Mouse (Mus musculus): Measurements from ENCODE around the gene Mmp24.

The Mmp24 gene

DNA sequence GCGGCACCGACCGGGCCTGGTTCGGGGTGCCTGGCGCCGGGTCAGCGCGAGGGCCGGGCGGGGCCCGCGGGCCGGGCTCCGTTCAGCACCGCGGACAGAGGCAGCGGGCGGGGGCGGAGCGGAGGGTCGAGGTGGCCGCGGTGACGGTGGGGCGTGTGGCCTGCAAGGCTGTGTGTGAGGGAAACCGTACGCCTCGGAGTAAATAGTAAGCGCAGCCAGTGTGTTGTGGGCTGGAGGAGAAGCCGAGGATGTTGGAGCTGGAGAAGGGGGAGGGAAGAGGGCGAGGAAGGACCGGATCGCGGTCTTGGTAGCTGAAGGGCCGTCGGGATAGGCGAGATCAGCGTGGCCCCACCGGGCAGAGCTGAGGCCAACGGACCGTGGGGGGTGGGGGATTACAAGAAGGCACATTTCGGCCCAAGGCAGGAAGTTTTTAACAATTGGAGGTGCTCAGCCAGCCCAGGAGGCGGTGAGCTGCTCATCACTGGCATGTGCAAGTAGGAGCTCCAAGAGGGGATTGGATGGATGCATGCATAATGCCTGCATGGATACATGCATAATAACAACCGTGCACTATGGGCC lies 632 bp downstream of the Mmp24 start:
- peak; percentile 11 for DNase-seq (ENCODE audit: low spot score)

DNA sequence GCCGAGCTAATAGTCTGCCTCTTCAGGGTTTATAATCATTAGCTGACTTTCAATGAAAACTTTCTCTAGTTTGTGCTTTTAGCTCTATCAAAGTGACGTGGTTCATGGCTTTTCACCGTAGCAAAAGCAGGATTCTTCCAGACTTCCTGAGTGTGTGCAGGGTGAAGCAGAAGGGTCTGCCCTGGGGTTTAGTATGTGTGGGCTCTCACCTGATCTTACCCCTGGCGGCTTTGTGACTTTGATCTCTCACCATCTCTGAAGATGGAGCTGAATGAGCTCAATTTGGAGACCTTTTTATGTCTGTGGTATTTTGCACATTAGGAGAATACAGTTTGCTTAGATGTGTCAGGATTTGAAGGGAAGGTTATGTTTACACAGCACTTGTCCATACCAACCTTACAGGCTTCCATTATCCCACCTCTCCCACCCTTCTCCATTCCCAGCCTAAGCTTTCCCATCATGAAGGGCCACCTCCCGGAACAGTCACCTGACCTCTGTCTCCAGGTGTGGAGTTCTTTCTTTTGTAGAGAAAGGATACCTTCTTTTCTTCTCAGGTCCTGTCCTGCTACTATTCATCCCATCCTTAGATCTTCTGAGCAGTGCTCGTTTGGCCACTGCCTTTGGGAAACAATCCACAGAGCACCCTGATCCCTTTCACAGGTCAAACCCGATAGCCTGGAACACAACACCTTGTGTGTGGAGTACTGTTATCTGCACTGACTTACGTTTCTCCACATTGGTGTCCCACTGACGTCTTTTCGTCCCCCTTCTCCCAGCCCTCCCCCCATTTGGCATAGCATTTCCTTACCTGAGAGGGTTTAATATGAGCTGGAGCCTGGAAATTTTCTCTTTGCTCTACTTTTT lies 1.9 kb downstream of the Mmp24 start:
- DNase-seq (ENCODE audit: low spot score) = no peak

DNA sequence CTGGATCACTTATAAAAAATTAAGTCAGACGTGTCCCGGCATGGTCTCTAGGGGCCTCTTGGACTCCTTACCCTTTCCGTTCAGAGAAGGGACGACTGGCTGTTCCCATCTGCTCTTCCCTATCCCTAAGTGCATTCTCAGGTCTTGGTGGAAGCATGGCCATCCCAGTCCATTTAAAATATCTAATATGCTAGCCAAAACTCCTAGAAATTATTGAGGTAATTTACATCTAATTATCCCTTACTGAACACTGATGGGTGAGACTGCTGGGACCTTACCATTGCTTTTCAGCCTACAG lies 2.5 kb downstream of the Mmp24 start:
- no peak for DNase-seq (ENCODE audit: low spot score)

DNA sequence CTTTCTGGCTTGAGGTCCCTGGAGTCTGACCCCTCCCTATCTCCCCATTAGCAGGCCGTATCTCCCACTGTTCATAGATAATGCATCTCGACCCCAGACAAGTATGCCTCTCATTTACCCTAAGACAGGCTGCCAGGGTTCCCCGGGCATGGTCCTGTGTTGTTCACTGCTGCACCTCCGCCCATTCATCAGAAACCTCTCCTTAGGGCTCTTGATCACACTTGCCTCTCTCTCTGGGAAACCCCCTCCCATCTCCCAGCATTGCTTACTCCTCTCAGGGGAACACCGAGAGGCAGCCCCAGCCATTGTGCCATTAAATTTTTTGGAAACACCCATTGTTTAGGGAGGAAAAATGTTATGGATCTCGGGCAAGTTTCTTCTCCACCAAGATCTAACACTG lies 2.9 kb downstream of the Mmp24 start:
- DNase-seq (ENCODE audit: low spot score) = no peak

DNA sequence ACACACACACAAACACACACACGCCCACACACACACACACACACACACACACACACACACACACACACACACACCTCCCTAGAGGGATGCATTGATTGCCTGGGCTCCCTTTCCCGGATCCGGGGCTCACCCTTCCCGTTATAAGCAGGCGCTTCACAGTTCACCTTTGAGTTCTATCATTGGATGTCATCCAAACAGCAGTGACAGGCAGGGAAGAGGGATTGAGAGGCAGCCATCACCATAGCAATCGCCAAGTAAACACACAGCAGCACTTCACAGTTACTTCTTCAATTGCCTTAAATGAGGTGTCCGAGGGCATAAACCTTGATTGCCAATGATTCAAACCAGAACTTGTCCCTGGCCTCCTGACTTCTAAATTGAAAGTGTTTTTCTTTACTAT lies 3.9 kb downstream of the Mmp24 start:
- DNase-seq (ENCODE audit: low spot score) = no peak

DNA sequence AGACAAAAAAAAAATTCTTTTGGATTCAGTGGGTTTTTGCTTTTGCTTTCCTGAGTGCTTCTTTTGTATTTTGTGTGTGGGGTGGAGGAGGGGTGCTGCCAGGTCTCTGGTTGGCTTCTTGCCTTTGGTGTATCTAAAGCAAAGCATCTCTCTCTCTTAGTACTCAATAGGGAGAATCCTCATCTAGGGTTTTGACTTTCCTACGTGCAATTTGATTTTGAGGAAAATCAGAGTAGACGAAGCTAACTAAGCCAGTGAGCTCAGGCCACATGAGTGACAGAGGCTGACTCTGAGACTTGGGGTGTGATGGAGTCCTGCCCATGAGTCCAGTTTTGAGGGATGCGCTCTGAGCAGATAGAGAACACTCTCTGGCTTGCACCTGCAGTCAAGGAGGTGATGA lies 4.4 kb downstream of the Mmp24 start:
- no peak for DNase-seq (ENCODE audit: low spot score)

DNA sequence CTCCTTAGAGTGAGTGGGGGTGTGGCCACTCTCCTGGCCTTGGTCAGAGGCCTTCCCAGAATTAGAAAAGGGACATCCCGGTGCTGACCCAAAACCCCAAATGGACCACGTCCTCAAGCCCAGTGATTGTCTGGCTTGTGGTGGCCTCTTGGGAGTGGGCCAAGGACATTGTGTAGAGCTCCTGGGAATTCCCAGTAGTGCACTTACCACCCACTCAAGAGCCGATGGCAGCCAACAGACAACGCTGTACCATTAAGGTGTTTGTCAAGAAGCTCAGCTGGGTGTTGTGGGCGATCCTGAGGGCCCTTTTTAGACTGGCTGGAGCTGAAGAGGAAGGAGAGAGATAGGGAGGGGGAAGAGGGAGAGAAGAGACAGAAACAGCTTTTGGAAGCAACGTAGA lies 9.4 kb downstream of the Mmp24 start:
- no peak for DNase-seq (ENCODE audit: low spot score)

DNA sequence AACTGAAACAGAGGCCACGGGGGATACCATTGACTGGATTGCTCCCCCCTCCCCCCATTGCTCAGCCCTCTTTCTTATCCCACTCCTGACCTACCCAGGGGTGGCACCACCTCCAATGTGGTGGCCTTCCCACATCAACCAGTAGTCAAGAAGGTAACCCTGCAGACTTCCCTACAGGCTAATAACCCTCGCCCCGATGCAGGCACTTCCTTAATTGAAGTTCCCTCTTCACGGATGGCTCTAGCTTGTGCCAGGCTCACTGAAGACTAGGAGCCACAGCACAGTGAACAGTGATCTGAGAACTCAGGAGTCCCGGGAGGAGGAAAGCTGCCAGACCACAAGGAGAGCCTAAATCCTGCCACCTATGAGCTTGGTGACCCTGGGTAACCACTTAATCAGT lies 11.8 kb downstream of the Mmp24 start:
- no peak for DNase-seq (ENCODE audit: low spot score)

DNA sequence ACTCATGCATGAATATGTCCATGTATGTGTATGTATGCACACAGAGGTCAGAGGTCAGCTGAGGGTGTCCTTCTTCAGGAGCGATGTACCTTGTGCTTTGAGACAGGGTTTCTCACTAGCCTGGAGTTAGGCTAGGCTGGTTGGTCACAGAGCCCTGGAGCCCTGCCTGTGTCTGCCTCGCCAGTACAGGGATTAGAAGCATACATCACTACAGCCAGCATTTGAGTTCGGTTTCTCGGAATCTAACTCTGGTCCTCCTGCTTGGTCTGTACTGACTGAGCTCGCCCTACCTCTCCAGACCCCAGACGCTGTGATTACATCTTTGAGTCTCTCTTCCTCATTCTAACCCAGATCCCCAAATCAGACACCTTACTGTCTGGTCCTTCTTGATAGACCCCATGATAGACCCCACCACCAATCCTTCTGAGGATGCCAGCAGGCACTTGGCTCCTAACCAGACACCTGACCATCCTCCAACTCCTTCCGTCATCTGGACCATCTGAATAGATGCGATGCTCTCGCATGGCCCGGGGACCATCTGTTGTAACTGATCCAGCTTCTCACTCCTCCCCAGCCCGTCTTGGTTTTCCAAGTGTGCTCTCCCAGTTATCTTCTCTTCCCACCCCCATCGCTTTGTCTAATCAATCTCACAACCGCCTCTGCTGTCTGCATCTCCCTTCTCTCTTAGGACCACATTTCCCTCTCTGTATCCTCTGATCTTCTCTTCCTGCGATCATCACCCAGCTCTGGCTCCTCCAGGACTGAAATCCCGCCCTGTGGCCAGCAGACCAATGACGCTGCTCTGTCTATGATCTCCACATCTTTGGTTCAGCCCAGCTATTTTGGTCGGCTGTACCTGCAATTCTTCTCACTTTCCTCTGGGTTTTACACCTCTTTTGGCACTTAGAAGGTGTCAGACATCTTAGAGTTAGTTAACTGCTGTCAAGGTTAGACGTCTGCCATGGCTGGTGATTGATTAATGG lies 13.1 kb downstream of the Mmp24 start:
- DNase-seq (ENCODE audit: low spot score) = no peak

DNA sequence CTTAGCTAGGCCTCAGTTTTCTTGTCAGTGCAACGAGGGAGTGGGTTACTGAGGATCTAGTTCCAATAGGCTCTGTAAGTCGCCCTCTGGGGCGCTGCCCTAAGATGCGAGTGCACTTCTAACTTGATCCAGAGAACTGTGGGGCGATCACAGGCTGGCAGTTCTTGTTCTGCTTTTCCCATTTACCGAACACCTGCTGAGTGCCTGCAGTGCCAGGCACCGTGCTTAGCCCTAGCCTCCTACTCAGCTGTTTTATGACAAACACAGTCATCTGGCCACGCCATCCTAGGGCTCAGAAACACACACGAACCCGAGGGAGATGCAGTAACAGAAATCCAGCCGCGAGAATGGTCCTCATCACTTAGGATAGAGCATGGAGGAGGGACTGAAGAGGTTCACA lies 17.8 kb downstream of the Mmp24 start:
- no peak for DNase-seq (ENCODE audit: low spot score)

DNA sequence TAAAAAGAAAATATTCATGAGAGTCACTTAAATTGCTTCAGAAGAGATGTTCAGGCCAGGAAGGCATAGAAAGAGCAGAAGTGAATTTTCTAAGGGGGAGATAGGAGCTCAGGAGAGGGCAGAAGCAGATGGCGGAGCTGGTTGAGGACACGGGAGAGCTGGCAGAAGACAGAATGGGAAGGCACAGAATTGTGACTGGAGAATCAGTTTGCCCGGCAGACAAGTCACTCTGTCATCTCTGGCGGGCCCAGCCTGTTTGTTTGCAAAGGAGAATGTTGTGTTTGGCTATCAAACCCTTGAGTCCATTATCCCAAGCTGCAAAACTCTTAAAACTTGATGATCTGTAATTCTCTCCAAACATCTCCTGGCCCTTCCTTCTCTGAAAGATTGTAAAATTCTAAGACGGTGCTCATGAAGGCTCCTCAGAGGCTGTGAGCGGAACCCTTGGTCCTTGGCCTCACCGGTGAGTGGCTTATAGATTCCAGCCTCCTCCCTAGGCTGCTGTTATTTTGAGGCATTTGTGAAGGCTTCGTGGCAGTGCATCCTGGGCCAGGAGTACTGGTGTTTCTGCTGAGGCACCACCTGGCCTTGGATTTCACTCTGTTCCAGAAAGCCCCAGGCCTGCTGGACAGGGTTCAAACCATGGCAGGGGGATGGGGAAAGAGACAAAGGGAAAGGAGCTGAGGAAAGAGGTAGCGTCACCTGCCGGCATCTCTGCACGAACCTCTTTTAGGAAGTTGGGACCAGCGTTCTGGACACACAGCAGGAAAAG lies 19.7 kb downstream of the Mmp24 start:
- DNase-seq (ENCODE audit: low spot score) = no peak

DNA sequence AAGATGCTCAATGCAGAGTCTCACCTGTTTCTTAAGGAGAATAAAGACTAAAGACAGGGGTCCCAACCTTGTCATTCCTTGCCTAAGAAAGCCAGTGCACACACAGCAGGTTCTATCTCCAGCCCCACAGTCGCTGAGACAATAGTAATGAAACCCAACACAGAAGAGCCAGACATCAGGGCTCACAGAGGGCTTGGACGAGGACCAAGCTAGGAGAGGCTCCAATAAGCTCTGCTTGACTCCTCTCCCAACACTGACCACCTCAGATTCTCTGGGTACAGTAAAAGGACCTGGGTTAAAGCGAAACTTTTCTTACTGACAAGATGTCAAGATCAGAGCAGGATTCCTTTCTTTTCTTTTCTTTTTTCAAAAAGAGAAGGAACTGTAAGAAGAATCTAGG lies 23.5 kb downstream of the Mmp24 start:
- no peak for DNase-seq (ENCODE audit: low spot score)

DNA sequence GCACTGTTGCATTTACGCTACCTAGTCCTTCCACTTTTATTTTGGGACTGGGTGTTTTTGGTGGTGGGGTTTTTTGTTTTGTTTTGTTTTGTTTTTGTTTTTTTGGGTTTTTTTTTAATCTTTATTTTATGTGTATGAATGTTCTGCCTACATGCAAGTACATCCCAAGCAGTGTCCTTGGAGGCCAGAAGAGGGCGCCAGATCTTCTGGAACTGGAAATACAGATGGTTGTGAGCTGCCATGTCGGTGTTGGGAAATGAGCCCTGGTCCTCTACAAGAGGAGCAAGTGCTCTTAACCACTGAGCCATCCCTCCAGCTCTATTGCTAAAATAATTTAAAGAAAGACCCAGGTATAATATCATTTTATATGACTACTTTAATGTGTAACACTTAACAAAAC lies 27.6 kb downstream of the Mmp24 start:
- no peak for DNase-seq (ENCODE audit: low spot score)

DNA sequence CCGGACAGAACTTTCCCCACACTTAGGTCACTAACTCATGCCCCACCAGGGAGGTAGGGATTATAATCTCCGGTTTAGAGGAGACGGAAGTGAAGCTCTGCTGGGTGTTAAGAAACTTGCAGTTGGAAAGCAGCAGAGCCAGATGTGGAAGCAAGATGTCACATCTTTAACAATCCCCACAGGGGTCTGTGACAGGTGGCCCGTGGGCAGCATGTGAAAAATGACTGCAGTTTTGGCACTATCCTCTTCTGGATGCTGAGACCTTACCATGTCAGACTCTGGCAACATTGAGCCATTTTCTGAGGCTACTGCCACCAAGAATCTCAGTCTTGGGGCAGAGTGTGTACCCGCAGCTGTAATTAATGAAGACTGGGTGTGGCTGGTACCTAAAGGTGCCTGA lies 28.9 kb downstream of the Mmp24 start:
- no peak for DNase-seq (ENCODE audit: low spot score)

DNA sequence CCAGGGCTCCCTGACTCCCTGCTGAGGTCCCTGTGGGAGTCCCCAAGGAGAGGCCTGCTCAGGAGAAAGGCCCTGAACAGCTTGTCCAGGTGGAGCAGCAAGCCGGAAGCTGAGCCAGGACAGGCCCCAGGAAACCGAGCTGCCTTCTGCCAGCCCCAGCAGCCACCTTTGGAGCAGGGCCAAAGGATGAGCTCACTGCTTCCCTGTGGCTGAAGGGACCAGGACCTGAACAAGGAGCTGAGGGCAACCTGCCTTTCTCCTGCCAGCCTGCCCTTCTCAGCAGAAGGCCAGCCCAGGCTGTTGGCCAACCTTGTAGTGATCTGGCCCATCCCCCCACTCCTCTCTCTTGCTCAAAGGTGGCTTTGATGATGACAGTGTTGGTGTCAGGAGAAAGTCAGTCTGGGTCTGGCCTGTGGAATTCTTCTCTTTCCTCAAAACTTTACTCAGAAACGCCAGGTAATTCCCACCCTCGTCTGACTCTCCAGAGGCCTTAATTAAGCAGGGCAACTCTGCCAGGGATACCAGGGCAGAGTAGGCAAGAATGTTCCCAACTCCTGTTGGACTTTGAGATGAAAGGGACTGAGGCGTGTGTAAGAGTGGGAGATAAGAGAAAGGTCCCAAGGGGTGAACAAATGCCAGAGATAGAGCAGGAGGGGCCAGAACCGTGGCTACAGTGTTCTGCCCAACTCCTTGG lies 30.2 kb downstream of the Mmp24 start:
- no peak for DNase-seq (ENCODE audit: low spot score)

DNA sequence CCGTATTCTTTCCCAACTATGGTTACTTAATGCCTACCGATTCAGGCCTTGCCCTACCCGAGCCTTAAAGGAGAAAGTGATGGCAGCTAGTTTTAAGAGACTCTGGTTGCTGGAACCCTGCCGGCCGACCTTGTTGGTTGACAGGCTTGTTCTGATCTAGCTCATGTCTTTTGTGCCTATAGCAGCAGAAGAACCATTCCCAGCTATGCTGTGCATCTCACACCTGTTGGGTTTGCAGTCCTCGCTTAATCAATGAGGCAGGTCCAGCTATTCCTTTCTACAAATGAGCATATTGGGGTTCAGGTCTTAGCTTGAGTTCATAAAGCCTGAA lies 30.7 kb downstream of the Mmp24 start:
- no peak for DNase-seq (ENCODE audit: low spot score)

DNA sequence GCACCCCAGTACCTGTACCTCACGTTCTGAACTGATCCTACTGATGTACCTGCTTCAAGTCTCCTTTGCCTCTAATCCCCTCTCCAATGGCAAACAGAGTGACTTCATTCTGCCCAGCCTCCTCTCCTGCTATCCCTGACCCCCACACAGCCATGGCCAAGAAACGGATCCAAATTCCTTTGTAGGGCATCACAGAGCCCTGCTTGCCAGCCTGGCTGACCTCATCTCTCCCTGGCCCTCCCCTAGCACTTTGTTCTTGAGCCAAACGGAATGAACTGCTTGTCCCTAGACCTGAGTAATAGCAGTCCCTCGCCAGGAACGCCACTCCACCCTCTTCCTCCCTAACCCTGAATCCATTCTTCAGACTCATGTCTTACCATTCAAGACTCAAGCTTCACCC lies 31.4 kb downstream of the Mmp24 start:
- DNase-seq (ENCODE audit: low spot score) = no peak

DNA sequence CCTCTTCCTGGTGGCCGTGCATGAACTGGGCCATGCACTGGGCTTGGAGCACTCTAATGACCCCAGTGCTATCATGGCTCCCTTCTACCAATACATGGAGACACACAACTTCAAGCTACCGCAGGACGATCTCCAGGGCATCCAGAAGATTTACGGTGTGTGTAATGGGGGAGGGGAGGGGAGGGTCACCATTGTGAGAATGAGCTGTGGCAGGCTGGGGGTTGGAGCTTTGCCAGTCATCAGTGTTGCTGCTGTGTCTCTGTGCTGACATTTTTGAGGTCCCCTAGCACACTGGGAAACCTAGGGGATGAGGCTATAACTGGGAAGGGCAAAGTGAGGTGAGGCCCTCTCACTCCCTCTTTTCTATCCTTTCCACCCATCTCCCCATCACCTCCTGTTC lies 32.3 kb downstream of the Mmp24 start:
- no peak for DNase-seq (ENCODE audit: low spot score)

DNA sequence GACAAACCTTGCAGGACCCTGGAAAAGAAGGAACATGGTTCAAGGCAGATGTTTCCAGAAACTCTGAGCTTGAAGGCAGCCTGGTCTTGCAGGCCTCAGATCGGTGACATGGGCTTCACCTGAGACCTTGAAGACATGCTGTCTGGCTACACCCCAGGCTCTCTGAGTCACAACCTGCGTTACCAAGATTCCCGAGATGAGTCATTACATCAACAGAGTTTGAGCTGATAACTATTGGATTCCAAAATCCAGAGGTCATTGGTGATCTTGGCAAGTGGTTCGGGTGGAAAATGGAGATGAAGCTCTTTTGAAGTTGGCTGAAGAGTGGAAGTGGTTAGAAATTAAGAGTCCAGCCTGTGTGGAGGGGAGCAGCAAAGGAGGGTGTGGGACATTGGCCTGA lies 34.5 kb downstream of the Mmp24 start:
- no peak for DNase-seq (ENCODE audit: low spot score)

DNA sequence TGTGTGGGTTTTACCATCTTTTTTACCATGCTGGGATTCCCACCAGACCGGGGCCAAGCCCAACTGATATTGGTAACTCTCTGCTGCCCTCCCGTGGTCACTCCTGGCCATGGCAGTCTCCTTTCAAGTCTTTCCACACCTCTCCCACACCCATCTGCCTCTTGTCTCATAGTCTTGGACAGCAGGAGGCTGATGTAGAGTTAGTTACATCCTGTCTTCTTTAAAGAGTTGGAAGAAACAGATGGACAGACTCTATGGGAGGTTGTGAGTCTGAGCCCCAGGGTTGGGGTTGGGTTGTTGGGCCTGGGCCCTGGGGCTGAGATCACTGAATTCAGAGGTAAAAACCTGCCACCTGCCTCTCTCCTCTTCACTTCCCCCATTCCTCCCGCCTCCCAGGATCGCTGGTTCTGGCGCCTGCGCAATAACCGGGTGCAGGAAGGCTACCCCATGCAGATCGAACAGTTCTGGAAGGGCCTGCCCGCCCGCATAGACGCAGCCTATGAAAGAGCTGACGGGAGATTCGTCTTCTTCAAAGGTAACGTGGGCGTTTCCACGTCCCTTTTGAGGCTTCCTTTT lies 36.8 kb downstream of the Mmp24 start:
- DNase-seq (ENCODE audit: low spot score) = no peak

DNA sequence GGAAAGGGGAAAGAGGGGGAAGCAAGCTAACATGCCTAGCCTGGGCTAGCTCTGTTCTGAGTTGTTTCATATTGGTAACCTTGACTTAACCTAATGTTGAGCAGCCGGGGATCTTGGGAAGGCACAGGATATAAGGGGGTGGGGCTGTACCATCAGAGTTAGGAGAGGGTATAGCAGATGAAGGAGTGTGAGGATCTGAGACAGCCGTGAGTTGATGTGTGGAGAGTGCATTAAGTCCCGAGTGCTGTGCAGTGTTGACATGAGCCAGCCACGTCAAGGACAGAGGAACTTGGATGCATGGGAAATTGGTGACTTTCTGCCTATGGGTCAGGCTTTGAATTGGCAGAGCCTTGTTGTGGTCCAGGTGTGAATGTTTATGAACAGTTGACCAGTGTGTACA lies 37.5 kb downstream of the Mmp24 start:
- DNase-seq (ENCODE audit: low spot score) = no peak

Measured in urinary bladder, postnatal 10 days (tissue).